Mouse (Mus musculus): ENCODE data around the gene Nadk2. TPM values are rescaled to one million over a fixed set of nuclear protein-coding genes. Genes with fewer than 3 reads are reported as not detected.

Nadk2 gene
- total and polyA plus RNA-seq, 2 experiments from 2014 or later: 28.9 to 33.7 TPM

DNA sequence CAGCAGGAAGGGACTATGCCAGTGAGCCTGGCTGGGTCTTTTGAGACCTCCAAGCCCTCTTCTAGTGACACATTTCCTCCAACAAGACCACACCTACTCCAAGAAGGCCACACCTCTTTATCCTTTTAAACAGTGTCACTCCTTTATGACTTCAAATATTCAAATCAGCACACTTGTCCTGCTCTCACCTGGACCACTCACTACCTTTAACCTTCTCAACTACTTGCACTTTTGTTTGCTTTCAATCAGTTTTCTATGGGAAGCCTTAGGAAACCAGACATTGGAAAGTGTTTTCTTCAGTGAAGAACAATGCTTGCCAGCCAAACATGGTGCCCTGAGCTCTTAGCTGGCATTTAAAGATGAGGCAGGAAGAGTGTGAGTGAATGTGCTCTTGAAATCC is 84.3 kb downstream of the Nadk2 start, which contains the start of gene Skp2:
Gene Skp2, minus strand, starts transcription at position 101 of the 400 bp plus-strand sequence.
- peaks cover 18% of the 10 kb centered on the region; the same call in 1 of the 2 replicates for H3K36me3 ChIP-seq (ENCODE audit: insufficient read depth, low read length)

More for the DNA sequence above, 84.3 kb downstream of the Nadk2 start, which contains the start of gene Skp2:
- no peak for TF ChIP-seq CTCF (IDR thresholded peaks at IDR 0.05)
- ATAC-seq (ENCODE audit: low FRiP score) (no peak), DNase-seq (ENCODE audit: low spot score) (no peak)
- no peak within 1 kb of the TSS for H3K27ac ChIP-seq (ENCODE audit: low read depth, low read length)
- H3K4me3 ChIP-seq (ENCODE audit: low read depth, low read length): no peak within 1 kb of the TSS
- H3K27me3 ChIP-seq (ENCODE audit: insufficient read depth, low read length): no peaks in the 10 kb centered on the region
- H3K9me3 ChIP-seq (ENCODE audit: low read length): no peaks in the 10 kb centered on the region
- H3K4me2 ChIP-seq (ENCODE audit: low read depth, low read length, poor library complexity, severe bottlenecking): no peak within 1 kb of the TSS
- no peaks in the 10 kb centered on the region for H3K4me1 ChIP-seq (ENCODE audit: insufficient read depth, low read length)
- no peak within 1 kb of the TSS for H3K9ac ChIP-seq (replicated peaks; ENCODE audit: low read length, poor library complexity, severe bottlenecking)

Other genes starting within 250 kb of the Nadk2 start
- gene Ranbp3l, start 103.3 kb upstream of the Nadk2 start, total RNA-seq (2014; rRNA removed): 14.5 and 29.5 TPM in 2 replicates
- gene Ranbp3l, start 103.3 kb upstream of the Nadk2 start, polyA plus RNA-seq (2015; fragmentation: Nextera tagmentation; extraction: Ambion mirVana): 15.0 and 15.5 TPM in 2 replicates
- 20.7 and 25.4 TPM in 2 replicates for gene Lmbrd2, start 69.3 kb downstream of the Nadk2 start, total RNA-seq (2014; rRNA removed)
- 2.9 and 3.3 TPM in 2 replicates for gene Lmbrd2, start 69.3 kb downstream of the Nadk2 start, polyA plus RNA-seq (2015; fragmentation: Nextera tagmentation; extraction: Ambion mirVana)
- 7.7 and 9.3 TPM in 2 replicates for gene Skp2, start 84.2 kb downstream of the Nadk2 start, total RNA-seq (2014; rRNA removed)
- gene Skp2, start 84.2 kb downstream of the Nadk2 start, polyA plus RNA-seq (2015; fragmentation: Nextera tagmentation; extraction: Ambion mirVana): 7.8 and 7.9 TPM in 2 replicates
- not detected in 2 replicates for gene Ugt3a1, start 205.6 kb downstream of the Nadk2 start, total RNA-seq (2014; rRNA removed)
- not detected in 2 replicates for gene Ugt3a1, start 205.6 kb downstream of the Nadk2 start, polyA plus RNA-seq (2015; fragmentation: Nextera tagmentation; extraction: Ambion mirVana)